Mouse (Mus musculus) left cerebral cortex, adult 8-10 months (tissue): ENCODE measurements around the gene Elovl6. TPM values are rescaled to one million over a fixed set of nuclear protein-coding genes. Genes with fewer than 3 reads are reported as not detected.

Experiments
- DNase-seq, 2 experiments: peaks; one replicate each; pipeline ENCODE4 v3.0.0; 2022; ENCODE audit warnings: low spot score in 2 of 2
- total RNA-seq, 4 experiments: library from RNA; stranded (reverse); gene quantifications; 2 replicates each; pipeline ENCODE4 v1.2.4; 2022

Elovl6 gene
- total RNA-seq, 4 experiments from 2014 or later: 23.5 to 30.4 (median 25.6) TPM

GRCm38 (mm10) chr3:129541456-129541855, 9.3 kb downstream of the Elovl6 start:
- DNase-seq: no peak

GRCm38 (mm10) chr3:129543376-129543775, 11.2 kb downstream of the Elovl6 start:
- DNase-seq: no peak

- no peak for DNase-seq
Observed at GRCm38 (mm10) chr3:129544217-129544616, 12.1 kb downstream of the Elovl6 start.

- DNase-seq: no peak
Observed at GRCm38 (mm10) chr3:129545228-129545627, 13.1 kb downstream of the Elovl6 start.

- no peak for DNase-seq
Observed at GRCm38 (mm10) chr3:129545801-129546200, 13.6 kb downstream of the Elovl6 start.

GRCm38 (mm10) chr3:129547837-129548435, 15.8 kb downstream of the Elovl6 start:
- DNase-seq: no peak

DNA sequence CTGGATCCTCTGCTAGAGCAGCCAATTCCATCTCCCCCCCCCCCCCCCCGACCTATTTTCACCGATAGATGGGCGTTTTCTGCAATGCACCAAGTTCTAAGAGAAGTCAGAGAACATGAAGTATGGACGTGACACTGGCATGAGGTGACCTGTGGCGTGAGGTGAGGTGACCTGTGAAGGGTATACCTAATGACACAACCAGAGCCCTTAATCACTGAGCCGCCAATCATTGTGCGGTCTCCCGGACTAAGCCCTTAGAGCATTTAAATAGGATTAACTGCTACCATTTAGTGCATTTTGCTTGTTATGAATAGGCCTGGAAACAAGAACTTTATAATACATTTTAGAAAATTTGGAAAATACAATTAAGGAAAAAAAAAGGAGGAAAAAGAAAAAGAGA, 16.6 kb downstream of the Elovl6 start:
- no peak for DNase-seq

- DNase-seq: no peak
Observed at GRCm38 (mm10) chr3:129549546-129549945, 17.4 kb downstream of the Elovl6 start.

GRCm38 (mm10) chr3:129551581-129552290, 19.6 kb downstream of the Elovl6 start:
- no peak for DNase-seq

GRCm38 (mm10) chr3:129552370-129552769, 20.2 kb downstream of the Elovl6 start:
- DNase-seq: no peak

DNA sequence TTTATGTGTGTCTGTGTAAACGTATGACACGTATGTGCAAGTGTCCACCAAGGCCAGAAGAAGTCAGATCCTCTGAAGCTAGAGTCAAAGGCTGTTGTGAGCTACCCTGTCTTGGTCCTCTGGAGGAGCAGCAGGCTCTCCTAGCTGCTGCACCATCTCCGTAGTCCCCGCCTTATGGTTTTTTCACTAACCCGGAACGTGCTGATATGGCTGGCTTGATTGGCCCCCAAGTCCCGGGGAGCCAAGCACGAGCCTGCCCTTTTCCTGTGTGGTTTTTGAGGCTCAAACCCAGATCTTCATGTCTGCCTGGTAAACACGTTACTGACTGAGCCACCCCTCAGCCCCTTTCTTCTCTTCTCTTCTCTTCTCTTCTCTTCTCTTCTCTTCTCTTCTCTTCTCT, 21.0 kb downstream of the Elovl6 start:
- DNase-seq: no peak

DNA sequence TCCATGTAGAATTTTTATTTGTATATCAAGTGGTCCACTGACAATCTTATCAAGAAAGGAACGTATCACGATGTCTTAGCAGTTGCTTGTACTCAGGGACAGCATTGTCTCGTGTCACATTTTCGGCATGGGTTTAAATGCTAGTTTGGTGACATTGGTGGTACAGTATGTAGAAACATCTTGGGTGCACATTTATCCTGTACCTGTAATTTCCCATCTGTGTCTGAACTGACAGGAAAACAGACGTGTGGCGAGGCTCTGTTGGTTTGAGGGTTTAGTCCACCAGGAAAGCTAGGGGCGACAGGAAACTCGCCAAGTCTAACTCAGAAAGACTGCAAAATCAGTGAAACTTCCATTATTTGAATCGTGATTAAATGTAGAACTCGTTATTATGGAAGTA, 21.5 kb downstream of the Elovl6 start:
- DNase-seq: no peak

GRCm38 (mm10) chr3:129554436-129554835, 22.3 kb downstream of the Elovl6 start:
- DNase-seq: no peak

- no peak for DNase-seq
Observed at GRCm38 (mm10) chr3:129557048-129557447, 24.9 kb downstream of the Elovl6 start.

GRCm38 (mm10) chr3:129557566-129557965, 25.4 kb downstream of the Elovl6 start:
- DNase-seq: no peak

DNA sequence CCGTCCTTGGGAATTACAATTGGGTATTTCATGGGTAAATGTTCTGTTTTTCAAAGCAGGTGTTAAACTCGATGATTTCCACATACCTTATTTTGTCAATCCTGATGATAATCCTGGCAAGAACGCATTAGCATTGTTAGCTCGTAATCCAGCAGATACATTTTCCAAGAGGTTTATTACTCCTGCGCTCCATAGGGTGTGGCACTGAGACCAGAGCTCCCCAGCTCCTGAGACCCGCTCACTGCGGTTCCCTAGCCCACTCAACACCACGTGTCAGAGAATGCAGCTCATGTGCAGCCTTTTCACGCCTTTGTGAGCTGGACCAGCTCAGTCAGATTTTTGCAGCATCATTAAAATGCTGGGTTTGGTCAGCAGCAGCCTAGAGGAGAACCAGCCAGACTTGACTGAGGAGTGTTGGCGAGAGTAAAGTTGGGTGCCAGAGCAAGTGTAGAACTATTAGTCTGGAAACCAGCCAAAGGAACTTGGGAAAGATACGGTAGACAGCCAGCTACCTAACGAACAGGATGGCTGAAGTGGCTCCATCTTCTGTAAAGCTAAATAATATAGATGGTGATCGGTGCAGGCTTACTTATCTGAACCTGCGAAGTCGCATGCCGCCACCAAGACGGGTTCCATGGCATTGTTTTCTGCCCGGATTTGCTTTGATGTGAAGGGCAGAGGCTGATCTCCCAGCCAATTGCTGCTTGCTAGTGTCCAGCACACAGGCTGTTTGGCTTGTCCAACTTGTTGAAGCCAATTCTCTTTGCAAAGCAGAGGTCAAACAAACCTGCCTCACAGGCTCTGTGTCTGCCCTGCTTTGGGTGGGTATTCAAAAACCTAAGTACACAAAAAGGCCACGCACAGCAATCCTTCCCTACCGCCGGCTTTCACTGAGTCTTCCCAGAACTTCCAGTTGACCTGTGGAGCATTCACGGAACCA, 26.1 kb downstream of the Elovl6 start:
- DNase-seq: no peak

- DNase-seq: no peak
Observed at GRCm38 (mm10) chr3:129560068-129560467, 27.9 kb downstream of the Elovl6 start.

DNA sequence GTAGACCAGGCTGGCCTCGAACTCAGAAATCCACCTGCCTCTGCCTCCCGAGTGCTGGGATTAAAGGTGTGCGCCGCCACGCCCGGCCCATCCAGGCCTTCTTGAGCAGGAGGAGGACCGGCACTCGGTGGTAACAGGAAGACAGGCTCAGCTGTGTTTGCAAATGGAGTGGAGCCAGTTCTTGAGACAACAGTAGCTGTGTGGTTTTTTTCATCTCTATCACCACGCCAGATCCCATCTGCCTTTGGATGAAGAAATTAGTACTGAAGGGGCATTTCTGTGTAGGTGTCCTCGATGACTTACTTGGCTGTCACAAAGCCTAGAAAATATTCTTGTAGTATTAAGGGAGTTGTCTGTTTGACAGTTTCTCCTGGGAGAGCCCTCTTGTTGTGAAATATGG, 28.9 kb downstream of the Elovl6 start:
- DNase-seq: peak in 1 of 2 experiments; percentile 35

DNA sequence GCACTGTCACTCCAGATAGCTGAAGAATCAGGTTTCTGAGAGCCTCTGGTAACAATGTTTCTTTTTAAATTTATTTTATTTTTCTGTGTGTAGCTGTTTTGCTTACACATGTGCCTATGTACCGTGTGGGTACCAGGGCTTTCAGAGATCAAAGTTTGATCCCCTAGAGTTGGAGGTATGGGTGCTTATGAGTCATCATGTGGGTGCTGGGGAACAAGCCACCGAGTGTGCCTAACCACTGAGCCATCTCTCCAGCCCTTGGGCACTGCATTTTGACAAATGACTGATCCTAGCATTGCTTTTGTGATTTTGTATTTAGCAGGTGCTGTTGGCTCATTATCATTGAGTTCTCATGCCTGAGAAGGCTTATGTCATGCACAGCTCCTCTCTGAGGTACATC, 29.7 kb downstream of the Elovl6 start:
- DNase-seq: no peak

GRCm38 (mm10) chr3:129562411-129562810, 30.3 kb downstream of the Elovl6 start:
- no peak for DNase-seq

GRCm38 (mm10) chr3:129563807-129564206, 31.7 kb downstream of the Elovl6 start:
- no peak for DNase-seq

DNA sequence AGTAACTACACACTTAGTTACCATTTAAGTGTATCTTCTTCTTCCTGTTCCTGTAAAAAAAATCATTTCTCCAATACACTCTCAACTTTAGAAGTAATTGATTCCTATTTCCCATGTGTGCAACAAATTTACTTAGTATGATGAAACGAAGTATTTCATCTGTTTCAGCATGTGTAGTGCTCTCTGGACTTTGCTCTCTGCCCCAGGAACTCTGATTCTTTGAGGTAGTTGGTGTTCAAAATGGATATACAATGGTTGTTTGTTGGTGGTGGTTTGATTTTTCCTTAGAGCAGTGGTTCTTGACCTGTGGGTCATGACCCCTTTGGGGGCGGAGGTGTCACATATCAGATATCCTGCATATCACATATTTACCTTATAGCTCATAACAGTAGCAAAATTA, 32.7 kb downstream of the Elovl6 start:
- no peak for DNase-seq
